Comparison of ENCODE assay signal across 8 mouse cellular contexts in the genomic region with DNA sequence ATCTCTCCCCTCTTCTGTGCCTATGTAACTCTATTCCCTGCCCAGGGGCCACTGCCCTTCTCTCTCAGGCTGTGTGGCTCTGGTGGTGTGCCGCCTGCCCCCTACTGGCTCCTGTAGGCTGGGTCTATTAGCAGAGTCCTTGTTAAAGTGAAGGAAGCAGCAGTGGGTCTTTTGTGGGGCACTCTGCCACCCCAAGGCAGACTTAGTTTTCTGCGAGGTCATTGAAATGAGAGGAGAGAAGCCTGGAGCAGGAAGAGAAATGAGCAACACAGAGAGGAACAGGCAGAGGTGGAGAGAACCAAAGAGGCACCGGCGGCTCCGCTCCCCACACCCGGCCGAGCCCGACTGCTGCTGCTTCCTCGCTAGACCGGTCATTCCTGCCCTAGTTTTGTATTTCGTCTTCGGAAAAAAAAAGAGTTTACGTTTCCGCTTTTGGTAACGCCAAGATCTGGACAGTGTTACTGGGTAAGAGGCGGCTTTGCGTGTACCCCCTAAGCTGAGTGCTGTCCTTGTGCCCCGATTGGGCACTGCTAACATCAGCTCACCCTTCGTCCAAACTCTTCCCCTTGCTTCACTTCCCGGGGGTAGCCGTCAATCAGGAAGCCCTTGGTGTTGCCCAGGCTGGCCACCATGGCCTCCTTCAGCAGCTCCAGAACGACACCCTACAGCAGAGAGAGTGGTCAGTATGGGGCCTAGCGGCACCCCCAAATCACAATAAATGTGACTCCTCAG.
A peak's percentile ranks its signal among the peaks of the same experiment; 100 is the strongest.
DNase-seq lines count a peak whose midpoint lies in the region; ATAC-seq and TF ChIP-seq lines count a peak whose summit lies in the region.

No protein-coding gene starts in this region.

- peak; percentile 36; the same call in 1 of the 2 replicates for TF ChIP-seq POLR2A in bone marrow macrophage, adult 2 months (IDR thresholded peaks at IDR 0.05; ENCODE audit: borderline replicate concordance, low read depth, low read length)

- H3K27me3 ChIP-seq in embryonic facial prominence, embryonic 15.5 days, result no peaks in the 10 kb centered on the region
- no peaks in the 10 kb centered on the region for H3K27me3 ChIP-seq in heart, embryonic 14.5 days (ENCODE audit: control insufficient read depth, insufficient read depth, low read length)
- no peaks in the 10 kb centered on the region for H3K27me3 ChIP-seq in kidney, postnatal 0 days (ENCODE audit: insufficient read depth, low read length)
- no peaks in the 10 kb centered on the region for H3K27me3 ChIP-seq in liver, embryonic 15.5 days
- H3K27me3 ChIP-seq in stomach, postnatal 0 days (ENCODE audit: control insufficient read depth, insufficient read depth, low read length), result no peaks in the 10 kb centered on the region

- no peak for TF ChIP-seq EP300 in stomach, postnatal 0 days (optimal IDR thresholded peaks at IDR 0.05)

- WGBS in embryonic facial prominence, embryonic 15.5 days, result 4% methylated on average over 23 of the region's 23 CpGs
- WGBS in heart, embryonic 14.5 days, result 6% methylated on average over 23 of the region's 23 CpGs
- under 1% methylated on average over 23 of the region's 23 CpGs for WGBS in kidney, postnatal 0 days
- 2% methylated on average over 23 of the region's 23 CpGs for WGBS in liver, embryonic 15.5 days (ENCODE audit: insufficient replicate concordance)
- 3% methylated on average over 23 of the region's 23 CpGs for WGBS in stomach, postnatal 0 days

- peak; percentile 83 for DNase-seq in CD4-positive, CD25-positive, alpha-beta regulatory T cell, adult 2 months (ENCODE audit: low read depth, low spot score)
- DNase-seq in kidney, postnatal 0 days (ENCODE audit: low spot score), result peak; percentile 89
- peak; percentile 70 for DNase-seq in neural tube, embryonic 10.5 days (ENCODE audit: extremely low spot score, low spot score)
- DNase-seq in stomach, postnatal 0 days (ENCODE audit: low spot score), result peak; percentile 84

- peaks cover 9% of the 10 kb centered on the region for H3K4me1 ChIP-seq in bone marrow macrophage, adult 2 months (ENCODE audit: control insufficient read depth, insufficient read depth, low read length)
- H3K4me1 ChIP-seq in embryonic facial prominence, embryonic 15.5 days, result peaks cover 19% of the 10 kb centered on the region
- H3K4me1 ChIP-seq in heart, embryonic 14.5 days (ENCODE audit: control insufficient read depth in 2 of 2, insufficient read depth in 2 of 2, low read length in 2 of 2), result peaks cover 9 to 10% of the 10 kb centered on the region in 2 experiments
- no peaks in the 10 kb centered on the region for H3K4me1 ChIP-seq in kidney, postnatal 0 days (replicated peaks; ENCODE audit: insufficient read depth, low read length)
- peaks cover 22% of the 10 kb centered on the region for H3K4me1 ChIP-seq in liver, embryonic 15.5 days (replicated peaks)
- no peaks in the 10 kb centered on the region for H3K4me1 ChIP-seq in stomach, postnatal 0 days (replicated peaks; ENCODE audit: control insufficient read depth, insufficient read depth)

- H3K9me3 ChIP-seq in embryonic facial prominence, embryonic 15.5 days (replicated peaks), result no peaks in the 10 kb centered on the region
- H3K9me3 ChIP-seq in heart, embryonic 14.5 days (ENCODE audit: control insufficient read depth, low read length), result no peaks in the 10 kb centered on the region
- H3K9me3 ChIP-seq in kidney, postnatal 0 days (replicated peaks; ENCODE audit: low read length), result no peaks in the 10 kb centered on the region
- H3K9me3 ChIP-seq in liver, embryonic 15.5 days (replicated peaks), result no peaks in the 10 kb centered on the region
- no peaks in the 10 kb centered on the region for H3K9me3 ChIP-seq in stomach, postnatal 0 days (ENCODE audit: control insufficient read depth, low read length)

- peak overlapping the region; percentile 79 for H3K4me2 ChIP-seq in embryonic facial prominence, embryonic 15.5 days (replicated peaks)
- H3K4me2 ChIP-seq in heart, embryonic 14.5 days (ENCODE audit: low read length), result peak overlapping the region; percentile 87
- peak overlapping the region; percentile 65 for H3K4me2 ChIP-seq in kidney, postnatal 0 days (ENCODE audit: low read length)
- peak overlapping the region; percentile 86 for H3K4me2 ChIP-seq in liver, embryonic 15.5 days
- H3K4me2 ChIP-seq in stomach, postnatal 0 days (replicated peaks; ENCODE audit: low read depth), result peak overlapping the region; percentile 72

- H3K4me3 ChIP-seq in bone marrow macrophage, adult 2 months (ENCODE audit: insufficient read depth, low read length), result peak overlapping the region; percentile 62
- H3K4me3 ChIP-seq in embryonic facial prominence, embryonic 15.5 days (replicated peaks), result peak overlapping the region; percentile 44
- peak overlapping the region; percentile 46 to 57 for H3K4me3 ChIP-seq in heart, embryonic 14.5 days (ENCODE audit: control insufficient read depth in 1 of 2, insufficient read depth in 1 of 2, low read depth in 1 of 2, low read length in 2 of 2)
- peak overlapping the region; percentile 43 for H3K4me3 ChIP-seq in kidney, postnatal 0 days (replicated peaks; ENCODE audit: low read depth, low read length)
- H3K4me3 ChIP-seq in liver, embryonic 15.5 days (replicated peaks), result peak overlapping the region; percentile 60
- peak overlapping the region; percentile 46 for H3K4me3 ChIP-seq in stomach, postnatal 0 days (ENCODE audit: low read depth, low read length)

- ATAC-seq in embryonic facial prominence, embryonic 15.5 days (ENCODE audit: insufficient number of reproducible peaks, low FRiP score, low TSS enrichment, low read depth), result peak; percentile 69
- ATAC-seq in heart, embryonic 14.5 days (ENCODE audit: insufficient number of reproducible peaks, insufficient read depth, low FRiP score, low read depth), result peak; percentile 70
- ATAC-seq in kidney, postnatal 0 days (replicated peaks; ENCODE audit: low FRiP score, low read depth), result peak; percentile 75
- peak; percentile 65 for ATAC-seq in liver, embryonic 15.5 days (ENCODE audit: insufficient read depth)
- peak; percentile 85 for ATAC-seq in stomach, postnatal 0 days (ENCODE audit: low FRiP score, low TSS enrichment)

- no peaks in the 10 kb centered on the region for H3K36me3 ChIP-seq in embryonic facial prominence, embryonic 15.5 days
- H3K36me3 ChIP-seq in heart, embryonic 14.5 days (ENCODE audit: control insufficient read depth, insufficient read depth, low read length), result no peaks in the 10 kb centered on the region
- H3K36me3 ChIP-seq in kidney, postnatal 0 days (ENCODE audit: insufficient read depth, low read length), result no peaks in the 10 kb centered on the region
- H3K36me3 ChIP-seq in liver, embryonic 15.5 days (replicated peaks), result no peaks in the 10 kb centered on the region
- H3K36me3 ChIP-seq in stomach, postnatal 0 days (ENCODE audit: control insufficient read depth, insufficient read depth, low read length), result no peaks in the 10 kb centered on the region

- peak overlapping the region; percentile 24 for H3K9ac ChIP-seq in embryonic facial prominence, embryonic 15.5 days
- peak overlapping the region; percentile 72 for H3K9ac ChIP-seq in heart, embryonic 14.5 days (ENCODE audit: low read length)
- H3K9ac ChIP-seq in kidney, postnatal 0 days (ENCODE audit: low read depth, low read length), result peak overlapping the region; percentile 53
- peak overlapping the region; percentile 57 for H3K9ac ChIP-seq in liver, embryonic 15.5 days
- H3K9ac ChIP-seq in stomach, postnatal 0 days (ENCODE audit: low read length), result peak overlapping the region; percentile 59

- peak overlapping the region; percentile 86 for H3K27ac ChIP-seq in bone marrow macrophage, adult 2 months (ENCODE audit: insufficient read depth, low read depth, low read length)
- peak overlapping the region; percentile 82 for H3K27ac ChIP-seq in embryonic facial prominence, embryonic 15.5 days (replicated peaks)
- H3K27ac ChIP-seq in heart, embryonic 14.5 days (replicated peaks in 1 of 2; ENCODE audit: control insufficient read depth in 1 of 2, insufficient read depth in 1 of 2, low read depth in 2 of 2, low read length in 2 of 2), result peak overlapping the region; percentile 50 to 68
- peak overlapping the region; percentile 65 for H3K27ac ChIP-seq in kidney, postnatal 0 days
- peak overlapping the region; percentile 72 for H3K27ac ChIP-seq in liver, embryonic 15.5 days (replicated peaks)
- peak overlapping the region; percentile 88 for H3K27ac ChIP-seq in stomach, postnatal 0 days (replicated peaks)

- peak; percentile 64 for TF ChIP-seq CTCF in bone marrow macrophage, adult 2 months (IDR thresholded peaks at IDR 0.05; ENCODE audit: low read depth, low read length)
- peak; percentile 89 for TF ChIP-seq CTCF in kidney, postnatal 0 days (IDR thresholded peaks at IDR 0.05; ENCODE audit: low read depth)
- peak; percentile 85 for TF ChIP-seq CTCF in stomach, postnatal 0 days (IDR thresholded peaks at IDR 0.05; ENCODE audit: low read depth)

Comparison
In these comparisons a context has a peak if more than half of its experiments do, and no peak if none do; other contexts are left out.
1. Peak in every context shown above with its lines: DNase-seq, ATAC-seq, H3K4me3 ChIP-seq and H3K27ac ChIP-seq.